Mouse (Mus musculus) 416B (cell line): ENCODE measurements around the gene Sctr.

Source experiments
- DNase-seq: peaks from one replicate; pipeline ENCODE4 v3.0.0; 2011; ENCODE audit warnings: low read depth

Sctr gene

GRCm38 (mm10) chr1:120105556-120105959, 98.9 kb downstream of the Sctr start:
- peak; percentile 11 for DNase-seq

DNA sequence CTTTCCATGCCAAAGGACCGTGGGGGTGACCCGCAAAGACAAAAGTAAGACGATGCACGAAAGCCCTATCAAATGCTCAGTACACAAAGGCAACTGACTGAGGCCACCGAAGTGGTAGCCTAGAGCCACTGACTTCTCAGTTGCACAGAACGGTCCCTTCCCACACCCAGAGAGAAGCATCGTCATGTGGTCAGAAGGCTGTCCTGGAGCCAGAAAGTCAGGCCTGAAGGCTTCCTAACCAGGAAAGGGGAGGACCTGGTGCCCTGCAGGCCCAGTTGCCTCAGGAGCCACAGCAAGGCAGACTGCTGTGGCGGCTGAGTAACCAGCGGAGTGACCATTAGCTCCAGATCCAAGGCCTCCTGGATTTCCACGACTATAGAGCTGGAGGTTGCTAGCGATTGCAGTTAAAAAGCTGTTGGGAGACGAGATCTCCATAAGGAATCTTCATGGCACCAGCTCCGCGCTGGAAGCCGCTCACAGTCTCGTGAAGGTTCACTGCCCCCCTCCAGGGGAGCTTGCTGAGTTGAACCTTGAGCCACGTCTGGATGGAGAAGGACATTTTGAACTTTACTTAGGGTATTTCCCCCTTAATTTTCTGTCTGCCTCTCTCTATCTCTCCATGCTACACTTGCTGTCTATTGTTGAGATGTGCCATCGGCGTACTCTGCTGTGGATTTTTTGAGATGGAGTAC, 103.2 kb downstream of the Sctr start:
- no peak for DNase-seq

GRCm38 (mm10) chr1:120111766-120112165, 105.1 kb downstream of the Sctr start:
- DNase-seq: no peak

GRCm38 (mm10) chr1:120112251-120113187, 105.8 kb downstream of the Sctr start:
- peak; percentile 71 for DNase-seq
